Mouse (Mus musculus): ENCODE results near the gene Tmem270.

DNA sequence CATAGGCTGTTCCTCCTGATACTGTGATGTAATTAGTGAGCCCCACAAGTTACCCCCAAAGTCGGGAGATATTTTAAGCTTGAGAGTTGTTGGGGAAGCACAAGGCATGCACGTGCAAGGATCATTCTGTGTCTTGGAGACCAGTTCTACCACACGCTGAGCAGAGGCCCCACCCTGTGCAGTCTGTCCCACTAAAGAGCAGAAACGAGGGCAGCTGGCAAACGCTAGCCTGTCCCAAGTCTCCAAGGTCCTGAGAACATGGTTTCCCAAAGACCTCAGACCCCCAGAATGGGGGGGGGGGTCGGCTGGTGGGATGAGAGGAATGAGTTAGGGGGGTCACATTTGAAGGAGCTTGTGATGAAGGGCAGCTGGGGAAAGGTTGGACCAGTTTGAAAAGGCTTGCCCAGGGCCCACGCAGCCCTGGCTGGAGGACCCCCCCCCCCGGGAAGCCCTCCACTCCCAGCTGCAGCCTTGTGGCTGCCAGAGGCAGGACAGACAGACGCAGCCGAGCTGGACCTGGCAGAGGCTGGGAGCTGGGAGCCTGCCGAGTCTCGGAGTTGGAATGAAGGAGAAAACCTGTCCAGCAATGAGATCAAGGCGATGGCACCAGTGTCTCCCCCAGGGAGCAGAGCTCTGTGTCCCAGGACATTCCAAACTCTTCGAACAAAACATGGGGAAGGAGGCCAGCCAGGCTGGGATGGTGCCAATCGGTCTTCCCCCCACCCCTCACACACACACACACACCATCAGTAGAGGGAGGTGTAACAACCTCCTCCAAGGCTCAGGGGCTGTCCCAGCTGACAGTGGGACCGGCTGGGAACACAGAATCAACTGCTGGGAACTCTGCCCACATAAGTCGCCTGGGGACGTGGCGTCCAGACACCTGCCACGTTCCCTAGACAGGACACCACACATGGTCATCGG lies 32.3 kb downstream of the Tmem270 start:
- TF ChIP-seq POLR2A (IDR thresholded peaks at IDR 0.05; ENCODE audit: control insufficient read depth in 1 of 2, insufficient read depth in 1 of 2, low read depth in 1 of 2, low read length in 2 of 2, poor library complexity in 1 of 2) = no peak
- TF ChIP-seq CTCF (IDR thresholded peaks at IDR 0.05 in 2 of 3, conservative IDR thresholded peaks at IDR 0.05 in 1 of 3; ENCODE audit: control insufficient read depth in 1 of 3, insufficient read depth in 1 of 3, low read depth in 2 of 3, low read length in 3 of 3, poor library complexity in 1 of 3, severe bottlenecking in 1 of 3) = no peak
- TF ChIP-seq TAL1 (IDR thresholded peaks at IDR 0.05; ENCODE audit: low read length) = no peak

Measured in MEL (cell line).